Mouse (Mus musculus) kidney, adult 8-10 months (tissue): ENCODE data around the gene Ift122.

ENCODE experiments used
- DNase-seq, 2 experiments: peaks; one replicate each; pipeline ENCODE4 v3.0.0; 2022

Gene Ift122

GRCm38 (mm10) chr6:115891497-115892061, 38.3 kb downstream of the Ift122 start:
- DNase-seq: no peak

GRCm38 (mm10) chr6:115892363-115892762, 39.1 kb downstream of the Ift122 start:
- DNase-seq: no peak

GRCm38 (mm10) chr6:115896346-115896745, 43.1 kb downstream of the Ift122 start:
- DNase-seq: no peak

GRCm38 (mm10) chr6:115897117-115897516, 43.8 kb downstream of the Ift122 start:
- DNase-seq: no peak

- no peak for DNase-seq
Measured at GRCm38 (mm10) chr6:115897926-115898520, 44.8 kb downstream of the Ift122 start.

- DNase-seq: peak; percentile 71 to 76
Measured at GRCm38 (mm10) chr6:115901062-115901461, 47.8 kb downstream of the Ift122 start.

- DNase-seq: peak; percentile 49 to 74
Measured at GRCm38 (mm10) chr6:115901489-115901931, 48.2 kb downstream of the Ift122 start.

GRCm38 (mm10) chr6:115902545-115902944, 49.3 kb downstream of the Ift122 start:
- no peak for DNase-seq

GRCm38 (mm10) chr6:115905568-115905967, 52.3 kb downstream of the Ift122 start:
- peak in 1 of 2 experiments; percentile 33 for DNase-seq

- DNase-seq: no peak
Measured at GRCm38 (mm10) chr6:115906455-115906854, 53.2 kb downstream of the Ift122 start.

GRCm38 (mm10) chr6:115906871-115907270, 53.6 kb downstream of the Ift122 start:
- no peak for DNase-seq

- no peak for DNase-seq
Measured at GRCm38 (mm10) chr6:115908421-115908982, 55.2 kb downstream of the Ift122 start.

GRCm38 (mm10) chr6:115909052-115909451, 55.8 kb downstream of the Ift122 start:
- DNase-seq: no peak

- DNase-seq: peak; percentile 69 to 80
Measured at GRCm38 (mm10) chr6:115909940-115910339, 56.7 kb downstream of the Ift122 start.

- peak in 1 of 2 experiments; percentile 25 for DNase-seq
Measured at GRCm38 (mm10) chr6:115911763-115912162, 58.5 kb downstream of the Ift122 start.

GRCm38 (mm10) chr6:115913482-115913881, 60.2 kb downstream of the Ift122 start:
- no peak for DNase-seq

- no peak for DNase-seq
Measured at GRCm38 (mm10) chr6:115914511-115915202, 61.4 kb downstream of the Ift122 start.

GRCm38 (mm10) chr6:115915601-115916445, 62.6 kb downstream of the Ift122 start:
- DNase-seq: no peak

- DNase-seq: no peak
Measured at GRCm38 (mm10) chr6:115916611-115917010, 63.3 kb downstream of the Ift122 start.

GRCm38 (mm10) chr6:115918615-115919014, 65.3 kb downstream of the Ift122 start:
- no peak for DNase-seq

- DNase-seq: no peak
Measured at GRCm38 (mm10) chr6:115919876-115920275, 66.6 kb downstream of the Ift122 start.

GRCm38 (mm10) chr6:115924829-115925228, 71.6 kb downstream of the Ift122 start:
- DNase-seq: no peak

- DNase-seq: no peak
Measured at GRCm38 (mm10) chr6:115926416-115926815, 73.1 kb downstream of the Ift122 start.
